Mouse (Mus musculus) small intestine, adult 2 months (tissue): ENCODE data around the gene Zc3h14.

Experiments
- CTCF ChIP-seq: fragments of 200-500 bp; IDR thresholded peaks from 2 replicates; pipeline ENCODE4 v1.5.1; 2012; ENCODE audit warnings: low read depth, mild to moderate bottlenecking, control low read depth, inconsistent platforms, low read length, moderate library complexity, mixed read lengths; ENCODE audit not compliant: insufficient replicate concordance, insufficient read length; ENCODE audit errors: extremely low read depth
- POLR2A ChIP-seq: fragments of 200-500 bp; IDR thresholded peaks from 2 replicates; pipeline ENCODE4 v1.6.1; 2012; ENCODE audit warnings: low read depth, mild to moderate bottlenecking, control low read depth, inconsistent platforms, low read length, moderate library complexity

GRCm38 (mm10) chr12:98804078-98804748 is 57.4 kb downstream of the Zc3h14 start:
- TF ChIP-seq POLR2A = no peak
- TF ChIP-seq CTCF = no peak
